Mouse (Mus musculus): ENCODE results near the gene Rims1.

The Rims1 gene

GRCm38 (mm10) chr1:22585560-22585959 lies 220.2 kb downstream of the Rims1 start:
- DNase-seq (ENCODE audit: low spot score in 2 of 2), result no peak

GRCm38 (mm10) chr1:22579470-22579869 lies 226.3 kb downstream of the Rims1 start:
- DNase-seq (ENCODE audit: low spot score in 2 of 2), result no peak

- no peak for DNase-seq (ENCODE audit: low spot score in 2 of 2)
Measured at GRCm38 (mm10) chr1:22572720-22573119, 233.1 kb downstream of the Rims1 start.

GRCm38 (mm10) chr1:22546273-22546672 lies 259.5 kb downstream of the Rims1 start:
- DNase-seq (ENCODE audit: low spot score in 2 of 2), result no peak

GRCm38 (mm10) chr1:22538129-22538528 lies 267.7 kb downstream of the Rims1 start:
- no peak for DNase-seq (ENCODE audit: low spot score in 2 of 2)

- DNase-seq (ENCODE audit: low spot score in 2 of 2), result no peak
Measured at GRCm38 (mm10) chr1:22536776-22537175, 269.0 kb downstream of the Rims1 start.

- no peak for DNase-seq (ENCODE audit: low spot score in 2 of 2)
Measured at GRCm38 (mm10) chr1:22535049-22535448, 270.7 kb downstream of the Rims1 start.

- DNase-seq (ENCODE audit: low spot score in 2 of 2), result no peak
Measured at GRCm38 (mm10) chr1:22533146-22534096, 272.4 kb downstream of the Rims1 start.

GRCm38 (mm10) chr1:22515103-22515502 lies 290.7 kb downstream of the Rims1 start:
- no peak for DNase-seq (ENCODE audit: low spot score in 2 of 2)

GRCm38 (mm10) chr1:22512421-22512820 lies 293.4 kb downstream of the Rims1 start:
- no peak for DNase-seq (ENCODE audit: low spot score in 2 of 2)

- no peak for DNase-seq (ENCODE audit: low spot score in 2 of 2)
Measured at GRCm38 (mm10) chr1:22511614-22512013, 294.2 kb downstream of the Rims1 start.

- DNase-seq (ENCODE audit: low spot score in 2 of 2), result no peak
Measured at GRCm38 (mm10) chr1:22508735-22509615, 296.8 kb downstream of the Rims1 start.

GRCm38 (mm10) chr1:22487270-22487864 lies 318.4 kb downstream of the Rims1 start:
- no peak for DNase-seq (ENCODE audit: low spot score in 2 of 2)

GRCm38 (mm10) chr1:22476220-22476619 lies 329.6 kb downstream of the Rims1 start:
- no peak for DNase-seq (ENCODE audit: low spot score in 2 of 2)

GRCm38 (mm10) chr1:22467033-22467432 lies 338.8 kb downstream of the Rims1 start:
- DNase-seq (ENCODE audit: low spot score in 2 of 2), result no peak

- no peak for DNase-seq (ENCODE audit: low spot score in 2 of 2)
Measured at GRCm38 (mm10) chr1:22466597-22466996, 339.2 kb downstream of the Rims1 start.

- no peak for DNase-seq (ENCODE audit: low spot score in 2 of 2)
Measured at GRCm38 (mm10) chr1:22424020-22424419, 381.8 kb downstream of the Rims1 start.

GRCm38 (mm10) chr1:22422102-22422501 lies 383.7 kb downstream of the Rims1 start:
- no peak for DNase-seq (ENCODE audit: low spot score in 2 of 2)

GRCm38 (mm10) chr1:22410173-22410572 lies 395.6 kb downstream of the Rims1 start:
- DNase-seq (ENCODE audit: low spot score in 2 of 2), result no peak

- no peak for DNase-seq (ENCODE audit: low spot score in 2 of 2)
Measured at GRCm38 (mm10) chr1:22386361-22386760, 419.4 kb downstream of the Rims1 start.

GRCm38 (mm10) chr1:22377652-22378051 lies 428.1 kb downstream of the Rims1 start:
- no peak for DNase-seq (ENCODE audit: low spot score in 2 of 2)

- DNase-seq (ENCODE audit: low spot score in 2 of 2), result no peak
Measured at GRCm38 (mm10) chr1:22377062-22377461, 428.7 kb downstream of the Rims1 start.

Measured in urinary bladder, postnatal 4 days (tissue).